Mouse (Mus musculus): ENCODE measurements around the gene Rrp8. TPM values are rescaled to one million over a fixed set of nuclear protein-coding genes. Genes with fewer than 3 reads are reported as not detected.
"Not testable (repeated sequence)": the region's sequence is repeated elsewhere in the genome, so short reads cannot be mapped to it uniquely, and the experiment has no call there.

Rrp8 gene
- total RNA-seq, 2 experiments from 2014 or later, result 8.9 to 9.0 TPM

- no peak for DNase-seq
These were observed 10.6 kb upstream of the Rrp8 start for GRCm38 (mm10) chr7:105747776-105748175.

- DNase-seq, result peak; percentile 79
These were observed 6.9 kb upstream of the Rrp8 start, which contains the start of gene Taf10 for GRCm38 (mm10) chr7:105743926-105744590. Gene Taf10 (minus strand): TSS chr7:105744361.

- not testable (repeated sequence) for DNase-seq
These were observed 6.2 kb upstream of the Rrp8 start for GRCm38 (mm10) chr7:105743246-105743925.

- not testable (repeated sequence) for DNase-seq
These were observed 5.5 kb upstream of the Rrp8 start for GRCm38 (mm10) chr7:105742539-105743215.

- DNase-seq, result no peak
These were observed 4.8 kb upstream of the Rrp8 start for GRCm38 (mm10) chr7:105741978-105742377.

GRCm38 (mm10) chr7:105740851-105741250 is 3.7 kb upstream of the Rrp8 start:
- peak; percentile 4 for DNase-seq

GRCm38 (mm10) chr7:105740089-105740795 is 3.1 kb upstream of the Rrp8 start:
- peak; percentile 3 for DNase-seq

GRCm38 (mm10) chr7:105738948-105739347 is 1.8 kb upstream of the Rrp8 start:
- peak; percentile 68 for DNase-seq

GRCm38 (mm10) chr7:105738286-105738685 is 1.1 kb upstream of the Rrp8 start:
- peak; percentile 0 for DNase-seq

GRCm38 (mm10) chr7:105737648-105738047 is 463 bp upstream of the Rrp8 start:
- DNase-seq, result peak; percentile 0

- peak; percentile 92 for DNase-seq
These were observed 802 bp downstream of the Rrp8 start, which contains the start of gene Ilk for GRCm38 (mm10) chr7:105736264-105736901. Gene Ilk (plus strand): TSS chr7:105736592.

GRCm38 (mm10) chr7:105735464-105735863 is 1.7 kb downstream of the Rrp8 start:
- not testable (repeated sequence) for DNase-seq

GRCm38 (mm10) chr7:105734826-105735225 is 2.4 kb downstream of the Rrp8 start:
- DNase-seq, result no peak

- DNase-seq, result peak; percentile 3
These were observed 3.3 kb downstream of the Rrp8 start for GRCm38 (mm10) chr7:105733836-105734235.

- no peak for DNase-seq
These were observed 8.3 kb downstream of the Rrp8 start for GRCm38 (mm10) chr7:105728701-105729428.

- DNase-seq, result no peak
These were observed 10.2 kb downstream of the Rrp8 start for GRCm38 (mm10) chr7:105726980-105727325.

- no peak for DNase-seq
These were observed 10.8 kb downstream of the Rrp8 start for GRCm38 (mm10) chr7:105726144-105726979.

- no peak for DNase-seq
These were observed 15.3 kb downstream of the Rrp8 start for GRCm38 (mm10) chr7:105721916-105722315.

- no peak for DNase-seq
These were observed 21.8 kb downstream of the Rrp8 start for GRCm38 (mm10) chr7:105715366-105715765.

GRCm38 (mm10) chr7:105708733-105709132 is 28.5 kb downstream of the Rrp8 start:
- DNase-seq, result no peak
